Mouse (Mus musculus) forebrain, embryonic 15.5 days (tissue): ENCODE measurements at regions not wholly inside any gene's neighbourhood (a gene's known extent, or its start where the extent isn't known, plus 50 kb on each side); places are given as distances from the start of the nearest gene placed in this dataset.

Experiments
- ATAC-seq: fragments of 200-750 bp; cut with Nextera tagmentation; replicated peaks from 2 replicates; pipeline ENCODE4 v1.8.0; 2017; ENCODE audit warnings: mild to moderate bottlenecking, moderate TSS enrichment, moderate library complexity
- H3K27ac ChIP-seq: fragments of 300-500 bp; sonication (generic); replicated peaks from 2 replicates; pipeline ENCODE4 v1.5.1; 2015; ENCODE audit warnings: mild to moderate bottlenecking, inconsistent platforms
- H3K27me3 ChIP-seq: fragments of 300-500 bp; sonication (generic); 2 replicates; pipeline ENCODE4 v1.6.1; 2015; ENCODE audit warnings: inconsistent platforms
- H3K36me3 ChIP-seq: fragments of 300-500 bp; sonication (generic); 2 replicates; pipeline ENCODE4 v1.6.1; 2015; ENCODE audit warnings: mild to moderate bottlenecking, inconsistent platforms
- H3K4me1 ChIP-seq: fragments of 300-500 bp; sonication (generic); 2 replicates; pipeline ENCODE4 v1.6.1; 2015; ENCODE audit warnings: inconsistent platforms
- H3K4me2 ChIP-seq: fragments of 300-500 bp; sonication (generic); replicated peaks from 2 replicates; pipeline ENCODE4 v1.6.1; 2015; ENCODE audit warnings: mild to moderate bottlenecking, inconsistent platforms
- H3K4me3 ChIP-seq: fragments of 300-500 bp; sonication (generic); 2 replicates; pipeline ENCODE4 v1.5.1; 2015; ENCODE audit warnings: mild to moderate bottlenecking, inconsistent platforms
- H3K9ac ChIP-seq: fragments of 300-500 bp; sonication (generic); replicated peaks from 2 replicates; pipeline ENCODE4 v1.6.1; 2015; ENCODE audit warnings: mild to moderate bottlenecking, inconsistent platforms
- H3K9me3 ChIP-seq: fragments of 300-500 bp; sonication (generic); 2 replicates; pipeline ENCODE4 v1.6.1; 2016; ENCODE audit warnings: inconsistent platforms
- WGBS: fragments of 180-500 bp; shearing (Covaris S2); methylation state at CpG from one replicate; pipeline ENCODE4 v1.1.7; 2015; ENCODE audit warnings: mixed read lengths; 5-methylcytosine and 5-hydroxymethylcytosine counted together

- Histone ChIP-seq H3K36me3 (no peaks in the 10 kb centered on the region), H3K4me1 (no peaks in the 10 kb centered on the region), H3K4me3 (no peak overlapping the region), H3K27ac (no peak overlapping the region), H3K9me3 (no peaks in the 10 kb centered on the region), H3K4me2 (no peak overlapping the region), H3K9ac (no peak overlapping the region), H3K27me3 (no peaks in the 10 kb centered on the region)
- no peak for ATAC-seq
- 86% methylated on average over 3 of the region's 3 CpGs for WGBS
Measured at GRCm38 (mm10) chr1:125307223-125307622, 128.3 kb downstream of the Actr3 start.

DNA sequence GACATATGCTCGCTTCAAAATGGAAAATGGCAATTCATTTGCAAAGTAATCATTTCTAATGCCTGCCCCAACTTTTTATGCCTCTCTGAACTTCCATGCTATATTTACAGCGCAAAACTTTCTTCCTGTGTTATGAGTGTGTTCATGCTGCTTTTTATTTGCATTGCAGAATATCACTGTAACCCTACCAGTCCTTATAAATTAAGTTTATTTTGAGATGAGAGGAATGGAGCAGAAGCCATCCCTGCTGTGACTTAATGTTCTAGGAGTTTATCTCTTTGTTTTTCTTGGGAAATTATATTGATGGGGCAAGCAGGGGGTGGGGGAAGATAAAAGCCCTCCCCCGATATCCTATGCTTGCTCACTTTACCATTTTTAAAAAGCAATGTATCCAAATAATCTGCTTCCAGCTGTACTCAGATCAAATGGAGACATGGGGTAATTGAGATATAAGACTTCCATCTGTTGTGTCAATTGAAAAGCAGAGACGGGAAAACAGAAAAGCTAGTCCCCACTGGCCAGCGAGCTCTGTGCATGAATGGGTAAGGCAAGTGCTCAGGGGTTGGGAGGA, 136.9 kb downstream of the Actr3 start:
- ATAC-seq, result no peak
- Histone ChIP-seq H3K36me3 (no peaks in the 10 kb centered on the region), H3K9ac (no peak overlapping the region), H3K4me3 (no peak overlapping the region), H3K4me1 (no peaks in the 10 kb centered on the region), H3K9me3 (no peaks in the 10 kb centered on the region), H3K27ac (no peak overlapping the region), H3K4me2 (no peak overlapping the region), H3K27me3 (no peaks in the 10 kb centered on the region)
- 75% methylated on average over 5 of the region's 5 CpGs for WGBS

GRCm38 (mm10) chr1:125295646-125296045, 139.9 kb downstream of the Actr3 start:
- no peak overlapping the region for H3K27ac ChIP-seq
- no peak for ATAC-seq
- no peaks in the 10 kb centered on the region for H3K27me3 ChIP-seq
- H3K9ac ChIP-seq, result no peak overlapping the region
- H3K4me2 ChIP-seq, result no peak overlapping the region
- 91% methylated on average over 3 of the region's 3 CpGs for WGBS
- H3K36me3 ChIP-seq, result no peaks in the 10 kb centered on the region
- no peaks in the 10 kb centered on the region for H3K9me3 ChIP-seq
- H3K4me1 ChIP-seq, result no peaks in the 10 kb centered on the region
- no peak overlapping the region for H3K4me3 ChIP-seq

GRCm38 (mm10) chr1:125290320-125291021, 145.1 kb downstream of the Actr3 start:
- no peak overlapping the region for H3K9ac ChIP-seq
- WGBS, result 90% methylated on average over 12 of the region's 12 CpGs
- ATAC-seq, result no peak

GRCm38 (mm10) chr1:125286347-125286746, 149.2 kb downstream of the Actr3 start:
- H3K9me3 ChIP-seq, result no peaks in the 10 kb centered on the region
- no peaks in the 10 kb centered on the region for H3K4me1 ChIP-seq
- ATAC-seq, result no peak
- 78% methylated on average over 2 of the region's 2 CpGs for WGBS
- no peak overlapping the region for H3K4me3 ChIP-seq
- H3K36me3 ChIP-seq, result no peaks in the 10 kb centered on the region
- no peaks in the 10 kb centered on the region for H3K27me3 ChIP-seq
- H3K27ac ChIP-seq, result no peak overlapping the region
- no peak overlapping the region for H3K9ac ChIP-seq
- H3K4me2 ChIP-seq, result no peak overlapping the region

More at GRCm38 (mm10) chr1:125290320-125291021, 145.1 kb downstream of the Actr3 start:
- Histone ChIP-seq H3K27ac (no peak overlapping the region), H3K9me3 (no peaks in the 10 kb centered on the region), H3K4me2 (no peak overlapping the region), H3K36me3 (no peaks in the 10 kb centered on the region), H3K4me3 (no peak overlapping the region), H3K4me1 (no peaks in the 10 kb centered on the region), H3K27me3 (no peaks in the 10 kb centered on the region)

DNA sequence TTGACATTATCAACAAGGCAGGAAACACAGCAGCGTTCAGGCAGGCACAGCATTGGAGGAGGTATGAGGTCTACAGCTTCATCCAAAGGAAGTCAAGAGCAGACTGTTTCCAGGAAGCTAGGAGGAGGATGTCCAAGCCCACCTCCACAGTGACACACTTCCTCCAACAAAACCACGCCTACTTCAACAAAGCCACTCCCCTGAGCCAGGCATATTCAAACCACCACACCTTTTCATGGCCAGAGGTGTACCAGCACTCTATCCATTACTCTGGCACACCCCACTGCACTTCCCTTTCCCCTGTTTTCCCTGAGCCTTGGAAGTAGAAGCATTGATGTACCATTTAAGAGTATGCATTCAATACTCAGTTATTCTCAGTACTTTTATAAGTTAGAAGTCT, 150.8 kb downstream of the Actr3 start:
- Histone ChIP-seq H3K4me3 (no peak overlapping the region), H3K36me3 (no peaks in the 10 kb centered on the region), H3K9ac (no peak overlapping the region), H3K4me1 (no peaks in the 10 kb centered on the region), H3K27ac (no peak overlapping the region), H3K9me3 (no peaks in the 10 kb centered on the region), H3K27me3 (no peaks in the 10 kb centered on the region), H3K4me2 (no peak overlapping the region)
- no peak for ATAC-seq
- 75% methylated on average over 2 of the region's 2 CpGs for WGBS

GRCm38 (mm10) chr1:125273752-125274151, 161.8 kb downstream of the Actr3 start:
- no peaks in the 10 kb centered on the region for H3K9me3 ChIP-seq
- no peak overlapping the region for H3K9ac ChIP-seq
- H3K4me1 ChIP-seq, result no peaks in the 10 kb centered on the region
- H3K27ac ChIP-seq, result no peak overlapping the region
- no peak; the same call in 1 of the 2 replicates for ATAC-seq
- H3K36me3 ChIP-seq, result no peaks in the 10 kb centered on the region
- H3K4me2 ChIP-seq, result no peak overlapping the region
- H3K27me3 ChIP-seq, result no peaks in the 10 kb centered on the region
- WGBS, result 58% methylated on average over 2 of the region's 2 CpGs
- H3K4me3 ChIP-seq, result no peak overlapping the region

DNA sequence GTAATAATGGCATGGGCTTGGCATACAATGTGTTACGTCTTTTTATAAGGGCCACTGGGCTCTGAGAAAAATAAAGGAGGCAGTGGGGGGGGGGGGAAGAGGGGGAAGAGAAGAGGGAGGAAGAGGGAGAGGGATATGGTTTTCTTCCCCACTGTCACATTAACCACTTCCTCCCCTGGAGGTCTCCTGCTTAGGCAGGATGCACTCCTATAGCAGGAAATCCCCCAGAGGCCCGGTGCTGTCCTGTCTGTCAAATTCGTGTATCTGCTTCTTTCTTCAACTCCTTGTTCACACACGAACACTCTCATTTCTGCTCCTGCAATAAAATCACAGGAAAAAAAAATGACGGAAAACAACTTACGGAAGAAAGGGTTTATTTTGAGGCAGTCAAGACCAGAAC, 171.8 kb downstream of the Actr3 start:
- H3K4me3 ChIP-seq, result no peak overlapping the region
- H3K4me2 ChIP-seq, result no peak overlapping the region
- no peak for ATAC-seq
- no peaks in the 10 kb centered on the region for H3K4me1 ChIP-seq
- no peaks in the 10 kb centered on the region for H3K36me3 ChIP-seq
- WGBS, result 71% methylated on average over 6 of the region's 6 CpGs
- no peak overlapping the region for H3K9ac ChIP-seq
- no peaks in the 10 kb centered on the region for H3K9me3 ChIP-seq
- H3K27me3 ChIP-seq, result no peaks in the 10 kb centered on the region
- no peak overlapping the region for H3K27ac ChIP-seq

DNA sequence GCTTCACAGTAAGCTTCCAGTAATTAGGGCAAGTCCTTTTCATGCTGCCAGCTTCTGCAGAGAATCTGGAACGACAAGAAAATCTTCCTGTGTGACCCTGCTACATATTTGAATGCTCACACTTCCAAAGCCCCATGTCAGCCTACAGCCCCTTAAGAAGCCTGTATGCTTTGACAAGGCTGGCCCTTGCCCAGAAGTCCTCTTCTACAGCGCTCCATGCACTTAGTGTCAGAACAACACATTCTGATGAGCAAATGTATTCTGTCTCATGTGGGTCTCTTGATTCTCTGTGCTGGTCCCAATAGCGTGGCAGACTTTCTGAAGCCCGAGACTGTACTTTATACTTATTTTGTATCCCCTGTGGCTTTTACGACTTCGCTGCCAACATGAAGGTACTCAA, 172.5 kb downstream of the Actr3 start:
- H3K4me2 ChIP-seq, result no peak overlapping the region
- H3K27me3 ChIP-seq, result no peaks in the 10 kb centered on the region
- 77% methylated on average over 6 of the region's 6 CpGs for WGBS
- H3K9me3 ChIP-seq, result no peaks in the 10 kb centered on the region
- no peak overlapping the region for H3K27ac ChIP-seq
- H3K36me3 ChIP-seq, result no peaks in the 10 kb centered on the region
- H3K4me1 ChIP-seq, result no peaks in the 10 kb centered on the region
- ATAC-seq, result no peak
- H3K4me3 ChIP-seq, result no peak overlapping the region
- no peak overlapping the region for H3K9ac ChIP-seq

DNA sequence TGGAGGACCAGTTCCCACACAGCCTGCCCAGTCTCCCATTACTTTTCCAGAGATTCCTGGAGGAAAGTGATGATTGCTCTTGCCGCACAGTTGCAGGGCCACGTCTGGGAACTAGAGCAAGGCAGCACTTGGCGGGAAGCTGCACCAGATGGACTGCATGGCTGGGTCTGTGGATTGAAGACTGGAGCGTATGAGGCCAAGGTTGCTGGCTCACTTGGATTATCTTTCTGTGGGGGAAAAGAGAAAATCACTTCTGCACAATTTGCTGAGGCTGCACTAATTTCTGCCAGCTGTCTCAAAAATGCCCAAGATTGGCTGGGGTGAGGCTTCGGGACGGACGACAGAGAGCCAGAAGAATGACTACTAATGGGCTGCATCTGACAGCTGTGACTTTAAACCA, 193.2 kb downstream of the Actr3 start:
- ATAC-seq, result no peak

GRCm38 (mm10) chr1:125241717-125242116, 193.8 kb downstream of the Actr3 start:
- Histone ChIP-seq H3K4me2 (no peak overlapping the region), H3K4me1 (no peaks in the 10 kb centered on the region), H3K9me3 (no peaks in the 10 kb centered on the region), H3K27me3 (no peaks in the 10 kb centered on the region), H3K36me3 (no peaks in the 10 kb centered on the region), H3K4me3 (no peak overlapping the region), H3K27ac (no peak overlapping the region), H3K9ac (no peak overlapping the region)
- WGBS, result 89% methylated on average over 1 of the region's 1 CpGs
- ATAC-seq, result no peak

More for the DNA sequence above, 193.2 kb downstream of the Actr3 start:
- Histone ChIP-seq H3K9ac (no peak overlapping the region), H3K27me3 (no peaks in the 10 kb centered on the region), H3K4me2 (no peak overlapping the region), H3K9me3 (no peaks in the 10 kb centered on the region), H3K27ac (no peak overlapping the region), H3K4me1 (no peaks in the 10 kb centered on the region), H3K4me3 (no peak overlapping the region), H3K36me3 (no peaks in the 10 kb centered on the region)
- WGBS, result 85% methylated on average over 7 of the region's 7 CpGs

DNA sequence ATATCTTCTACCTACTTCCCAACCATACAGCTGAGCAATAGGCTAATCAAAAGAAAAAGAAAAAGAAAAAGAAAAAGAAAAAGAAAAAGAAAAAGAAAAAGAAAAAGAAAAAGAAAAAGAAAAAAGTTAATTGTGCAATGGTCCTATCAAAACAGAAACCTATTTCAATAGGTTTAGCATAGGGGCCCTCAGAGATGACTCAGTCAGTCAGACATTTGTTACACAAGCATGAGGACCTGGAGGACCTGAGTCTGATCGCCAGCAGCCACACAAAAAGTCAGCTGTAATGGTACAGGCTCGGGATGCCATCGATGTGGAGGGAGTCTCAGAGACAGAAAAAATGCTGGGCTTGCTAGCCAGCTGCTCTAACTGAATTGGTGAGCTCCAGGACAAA, 197.9 kb downstream of the Actr3 start:
- no peaks in the 10 kb centered on the region for H3K4me1 ChIP-seq
- no peak for ATAC-seq

More for the DNA sequence above, 197.9 kb downstream of the Actr3 start:
- H3K9me3 ChIP-seq, result no peaks in the 10 kb centered on the region
- WGBS, result 90% methylated on average over 3 of the region's 3 CpGs
- H3K4me3 ChIP-seq, result no peak overlapping the region
- no peaks in the 10 kb centered on the region for H3K27me3 ChIP-seq
- H3K27ac ChIP-seq, result no peak overlapping the region
- no peaks in the 10 kb centered on the region for H3K36me3 ChIP-seq
- no peak overlapping the region for H3K4me2 ChIP-seq
- H3K9ac ChIP-seq, result no peak overlapping the region
